Mouse (Mus musculus): ENCODE measurements around the gene Stra8. TPM values are rescaled to one million over a fixed set of nuclear protein-coding genes. Genes with fewer than 3 reads are reported as not detected.

The Stra8 gene
- total and polyA plus RNA-seq, 3 experiments = 0.11 TPM; not detected in 2

GRCm38 (mm10) chr6:34875966-34876834 lies 43.8 kb upstream of the Stra8 start:
- peak overlapping the region; percentile 86; the same call in 1 of the 2 replicates for H3K4me3 ChIP-seq (ENCODE audit: low read depth, low read length)
- H3K4me1 ChIP-seq (ENCODE audit: insufficient read depth, low read depth, low read length) = peaks cover 59% of the 10 kb centered on the region
- DNase-seq (ENCODE audit: low spot score) (peak; percentile 58), ATAC-seq (ENCODE audit: extremely low read depth, insufficient number of reproducible peaks, low FRiP score, poor library complexity, severe bottlenecking) (peak; percentile 58)
- no peaks in the 10 kb centered on the region for H3K9me3 ChIP-seq (replicated peaks)
- H3K27me3 ChIP-seq (ENCODE audit: insufficient read depth, low read length) = no peaks in the 10 kb centered on the region
- TF ChIP-seq POLR2AphosphoS5 (IDR thresholded peaks at IDR 0.05; ENCODE audit: insufficient replicate concordance, low read depth, low read length) = no peak
- TF ChIP-seq GATA2 (IDR thresholded peaks at IDR 0.05; ENCODE audit: borderline replicate concordance, low read depth, low read length) = no peak
- TF ChIP-seq CTCF (IDR thresholded peaks at IDR 0.05; ENCODE audit: low read depth, low read length) = no peak
- TF ChIP-seq GATA1 (IDR thresholded peaks at IDR 0.05; ENCODE audit: borderline replicate concordance, low read length) = no peak
- TF ChIP-seq TAL1 (conservative IDR thresholded peaks at IDR 0.05; ENCODE audit: low read depth, low read length) = no peak
- H3K36me3 ChIP-seq (replicated peaks) = peaks cover 77% of the 10 kb centered on the region

GRCm38 (mm10) chr6:34876835-34877156 lies 43.2 kb upstream of the Stra8 start:
- DNase-seq (ENCODE audit: low spot score) = no peak
- H3K4me1 ChIP-seq (ENCODE audit: insufficient read depth, low read depth, low read length) = peaks cover 57% of the 10 kb centered on the region
- no peaks in the 10 kb centered on the region for H3K9me3 ChIP-seq (replicated peaks)
- peaks cover 81% of the 10 kb centered on the region for H3K36me3 ChIP-seq (replicated peaks)
- H3K4me3 ChIP-seq (ENCODE audit: low read depth, low read length) = peak overlapping the region; percentile 86
- no peaks in the 10 kb centered on the region for H3K27me3 ChIP-seq (ENCODE audit: insufficient read depth, low read length)
- ATAC-seq (ENCODE audit: extremely low read depth, insufficient number of reproducible peaks, low FRiP score, poor library complexity, severe bottlenecking) = no peak
- TF ChIP-seq POLR2AphosphoS5 (IDR thresholded peaks at IDR 0.05; ENCODE audit: insufficient replicate concordance, low read depth, low read length) (no peak), GATA1 (IDR thresholded peaks at IDR 0.05; ENCODE audit: borderline replicate concordance, low read length) (no peak), CTCF (IDR thresholded peaks at IDR 0.05; ENCODE audit: low read depth, low read length) (no peak)

- Histone ChIP-seq H3K4me3 (ENCODE audit: low read depth, low read length) (peak within 1 kb of the TSS; percentile 86), H3K9me3 (replicated peaks) (no peaks in the 10 kb centered on the region), H3K27me3 (ENCODE audit: insufficient read depth, low read length) (no peaks in the 10 kb centered on the region), H3K36me3 (replicated peaks) (peaks cover 81% of the 10 kb centered on the region), H3K4me1 (ENCODE audit: insufficient read depth, low read depth, low read length) (peaks cover 48% of the 10 kb centered on the region)
- ATAC-seq (ENCODE audit: extremely low read depth, insufficient number of reproducible peaks, low FRiP score, poor library complexity, severe bottlenecking) = peak; percentile 45
- TF ChIP-seq GATA2 (IDR thresholded peaks at IDR 0.05; ENCODE audit: borderline replicate concordance, low read depth, low read length) (no peak), GATA1 (IDR thresholded peaks at IDR 0.05; ENCODE audit: borderline replicate concordance, low read length) (no peak), CTCF (IDR thresholded peaks at IDR 0.05; ENCODE audit: low read depth, low read length) (no peak)
- DNase-seq (ENCODE audit: low spot score) = peak; percentile 90
Measured at GRCm38 (mm10) chr6:34877509-34878321, 42.2 kb upstream of the Stra8 start, which contains the start of gene Cyren. Cyren (minus strand) TSS chr6:34878060.

DNA sequence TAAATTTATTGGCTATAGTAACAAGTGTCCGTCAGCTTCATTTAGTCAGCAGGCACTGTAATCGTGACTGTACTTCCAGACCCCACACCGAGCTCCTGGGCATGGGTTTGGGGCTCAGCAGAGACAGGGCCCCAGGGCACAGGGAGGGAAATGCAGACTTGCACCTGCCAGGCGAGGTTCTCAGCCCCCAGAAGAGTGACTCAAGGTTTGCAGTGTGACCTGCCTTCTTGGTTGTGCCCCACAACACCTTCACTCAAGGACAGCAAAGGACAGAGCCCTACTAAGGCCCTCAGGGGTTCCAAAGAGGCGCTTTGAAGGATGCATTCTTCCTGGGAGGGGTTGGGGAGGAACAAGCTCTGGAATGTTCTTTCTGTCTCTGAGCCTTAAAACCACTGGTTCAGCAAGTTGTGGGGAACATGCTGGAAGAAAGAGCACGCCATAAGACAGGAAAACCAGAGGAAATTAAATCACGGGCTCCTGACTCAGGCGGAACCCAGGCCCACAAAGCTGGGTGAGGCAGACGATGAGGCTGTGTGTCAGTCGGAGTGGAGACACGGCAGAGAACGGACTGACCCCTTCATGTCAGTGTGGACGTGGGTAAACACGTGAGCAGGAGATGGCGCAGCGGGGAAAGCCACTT lies 40.7 kb upstream of the Stra8 start:
- H3K9me3 ChIP-seq (replicated peaks) = no peaks in the 10 kb centered on the region
- ATAC-seq (ENCODE audit: extremely low read depth, insufficient number of reproducible peaks, low FRiP score, poor library complexity, severe bottlenecking) (no peak), DNase-seq (ENCODE audit: low spot score) (no peak)
- no peaks in the 10 kb centered on the region for H3K27me3 ChIP-seq (ENCODE audit: insufficient read depth, low read length)
- peaks cover 39% of the 10 kb centered on the region for H3K4me1 ChIP-seq (ENCODE audit: insufficient read depth, low read depth, low read length)
- no peak overlapping the region for H3K4me3 ChIP-seq (ENCODE audit: low read depth, low read length)
- TF ChIP-seq GATA1 (IDR thresholded peaks at IDR 0.05; ENCODE audit: borderline replicate concordance, low read length) (no peak), POLR2AphosphoS5 (IDR thresholded peaks at IDR 0.05; ENCODE audit: insufficient replicate concordance, low read depth, low read length) (no peak), GATA2 (IDR thresholded peaks at IDR 0.05; ENCODE audit: borderline replicate concordance, low read depth, low read length) (no peak), CTCF (IDR thresholded peaks at IDR 0.05; ENCODE audit: low read depth, low read length) (no peak), TAL1 (conservative IDR thresholded peaks at IDR 0.05; ENCODE audit: low read depth, low read length) (no peak)
- H3K36me3 ChIP-seq (replicated peaks) = peaks cover 76% of the 10 kb centered on the region

GRCm38 (mm10) chr6:34879911-34880475 lies 40.0 kb upstream of the Stra8 start:
- DNase-seq (ENCODE audit: low spot score) (no peak), ATAC-seq (ENCODE audit: extremely low read depth, insufficient number of reproducible peaks, low FRiP score, poor library complexity, severe bottlenecking) (no peak)
- no peaks in the 10 kb centered on the region for H3K9me3 ChIP-seq (replicated peaks)
- no peak overlapping the region for H3K4me3 ChIP-seq (ENCODE audit: low read depth, low read length)
- H3K27me3 ChIP-seq (ENCODE audit: insufficient read depth, low read length) = no peaks in the 10 kb centered on the region
- H3K4me1 ChIP-seq (ENCODE audit: insufficient read depth, low read depth, low read length) = peaks cover 31% of the 10 kb centered on the region
- TF ChIP-seq GATA2 (IDR thresholded peaks at IDR 0.05; ENCODE audit: borderline replicate concordance, low read depth, low read length) (no peak), TAL1 (conservative IDR thresholded peaks at IDR 0.05; ENCODE audit: low read depth, low read length) (no peak), POLR2AphosphoS5 (IDR thresholded peaks at IDR 0.05; ENCODE audit: insufficient replicate concordance, low read depth, low read length) (no peak), GATA1 (IDR thresholded peaks at IDR 0.05; ENCODE audit: borderline replicate concordance, low read length) (no peak), CTCF (IDR thresholded peaks at IDR 0.05; ENCODE audit: low read depth, low read length) (no peak)
- peaks cover 76% of the 10 kb centered on the region for H3K36me3 ChIP-seq (replicated peaks)
